Mouse (Mus musculus): ENCODE results near the gene Oasl1. TPM values are rescaled to one million over a fixed set of nuclear protein-coding genes. Genes with fewer than 3 reads are reported as not detected.

The Oasl1 gene
- polyA plus RNA-seq, 1 experiment = 2.7 TPM

- TF ChIP-seq POLR2A (IDR thresholded peaks at IDR 0.05; ENCODE audit: borderline replicate concordance, extremely low read depth, low read depth, low read length) = no peak
- no peak for TF ChIP-seq CTCF (IDR thresholded peaks at IDR 0.05; ENCODE audit: insufficient read depth, low read length)
- no peak for DNase-seq
- Histone ChIP-seq H3K4me3 (replicated peaks; ENCODE audit: extremely low read depth, low read depth, low read length) (no peak overlapping the region), H3K4me1 (ENCODE audit: control insufficient read depth, insufficient read depth, low read length) (peaks cover 3% of the 10 kb centered on the region; the same call in 1 of the 2 replicates)
These were observed 53.9 kb downstream of the Oasl1 start for GRCm38 (mm10) chr5:114976935-114977334.

GRCm38 (mm10) chr5:114978473-114978872 is 55.4 kb downstream of the Oasl1 start:
- DNase-seq = no peak
- TF ChIP-seq POLR2A (IDR thresholded peaks at IDR 0.05; ENCODE audit: borderline replicate concordance, extremely low read depth, low read depth, low read length) (no peak), CTCF (IDR thresholded peaks at IDR 0.05; ENCODE audit: insufficient read depth, low read length) (no peak)
- Histone ChIP-seq H3K4me1 (ENCODE audit: control insufficient read depth, insufficient read depth, low read length) (peaks cover 3% of the 10 kb centered on the region; the same call in 1 of the 2 replicates), H3K4me3 (replicated peaks; ENCODE audit: extremely low read depth, low read depth, low read length) (no peak overlapping the region)
- 61% methylated on average over 11 of the region's 11 CpGs for WGBS

GRCm38 (mm10) chr5:114978888-114979249 is 55.8 kb downstream of the Oasl1 start:
- H3K4me3 ChIP-seq (replicated peaks; ENCODE audit: extremely low read depth, low read depth, low read length) = no peak overlapping the region
- peaks cover 3% of the 10 kb centered on the region; the same call in 1 of the 2 replicates for H3K4me1 ChIP-seq (ENCODE audit: control insufficient read depth, insufficient read depth, low read length)
- no peak for DNase-seq
- TF ChIP-seq POLR2A (IDR thresholded peaks at IDR 0.05; ENCODE audit: borderline replicate concordance, extremely low read depth, low read depth, low read length) (no peak), CTCF (IDR thresholded peaks at IDR 0.05; ENCODE audit: insufficient read depth, low read length) (peak; percentile 34; the same call in 1 of the 2 replicates)
- 4% methylated on average over 6 of the region's 6 CpGs for WGBS

- DNase-seq = peak; percentile 75
- peak; percentile 97 for TF ChIP-seq CTCF (IDR thresholded peaks at IDR 0.05; ENCODE audit: insufficient read depth, low read length)
- 0 out of 2 replicates have a peak, but pooled peaks have one; percentile 6 for TF ChIP-seq POLR2A (IDR thresholded peaks at IDR 0.05; ENCODE audit: borderline replicate concordance, extremely low read depth, low read depth, low read length)
These were observed 56.4 kb downstream of the Oasl1 start for GRCm38 (mm10) chr5:114979250-114980121.

GRCm38 (mm10) chr5:114980122-114980748 is 57.2 kb downstream of the Oasl1 start:
- WGBS = 31% methylated on average over 16 of the region's 16 CpGs
- TF ChIP-seq CTCF (IDR thresholded peaks at IDR 0.05; ENCODE audit: insufficient read depth, low read length) (no peak), POLR2A (IDR thresholded peaks at IDR 0.05; ENCODE audit: borderline replicate concordance, extremely low read depth, low read depth, low read length) (peak; percentile 40; the same call in 1 of the 2 replicates)
- peaks cover 3% of the 10 kb centered on the region; the same call in 1 of the 2 replicates for H3K4me1 ChIP-seq (ENCODE audit: control insufficient read depth, insufficient read depth, low read length)
- peak; percentile 24 for DNase-seq
- H3K4me3 ChIP-seq (replicated peaks; ENCODE audit: extremely low read depth, low read depth, low read length) = peak overlapping the region; percentile 69

More at GRCm38 (mm10) chr5:114979250-114980121, 56.4 kb downstream of the Oasl1 start:
- 5% methylated on average over 32 of the region's 32 CpGs for WGBS
- H3K4me3 ChIP-seq (replicated peaks; ENCODE audit: extremely low read depth, low read depth, low read length) = peak overlapping the region; percentile 69
- H3K4me1 ChIP-seq (ENCODE audit: control insufficient read depth, insufficient read depth, low read length) = peaks cover 3% of the 10 kb centered on the region; the same call in 1 of the 2 replicates

GRCm38 (mm10) chr5:114982001-114982400 is 59.0 kb downstream of the Oasl1 start:
- no peak for TF ChIP-seq CTCF (IDR thresholded peaks at IDR 0.05; ENCODE audit: insufficient read depth, low read length)
- no peak for TF ChIP-seq POLR2A (IDR thresholded peaks at IDR 0.05; ENCODE audit: borderline replicate concordance, extremely low read depth, low read depth, low read length)
- Histone ChIP-seq H3K4me3 (replicated peaks; ENCODE audit: extremely low read depth, low read depth, low read length) (no peak overlapping the region), H3K4me1 (ENCODE audit: control insufficient read depth, insufficient read depth, low read length) (peaks cover 3% of the 10 kb centered on the region; the same call in 1 of the 2 replicates)
- no peak for DNase-seq
- WGBS = 68% methylated on average over 15 of the region's 15 CpGs

GRCm38 (mm10) chr5:114985074-114985473 is 62.0 kb downstream of the Oasl1 start:
- DNase-seq = no peak
- H3K4me1 ChIP-seq (ENCODE audit: control insufficient read depth, insufficient read depth, low read length) = peaks cover 2% of the 10 kb centered on the region; the same call in 1 of the 2 replicates
- TF ChIP-seq CTCF (IDR thresholded peaks at IDR 0.05; ENCODE audit: insufficient read depth, low read length) = no peak
- TF ChIP-seq POLR2A (IDR thresholded peaks at IDR 0.05; ENCODE audit: borderline replicate concordance, extremely low read depth, low read depth, low read length) = no peak

More at GRCm38 (mm10) chr5:114985074-114985473, 62.0 kb downstream of the Oasl1 start:
- H3K4me3 ChIP-seq (replicated peaks; ENCODE audit: extremely low read depth, low read depth, low read length) = no peak overlapping the region

Other genes starting within 250 kb of the Oasl1 start
- gene Gltp, start 232.3 kb upstream of the Oasl1 start, polyA plus RNA-seq (2012; rRNA removed) = 222 and 259 TPM in 2 replicates
- 12.2 and 17.3 TPM in 2 replicates for gene Tchp, start 215.5 kb upstream of the Oasl1 start, polyA plus RNA-seq (2012; rRNA removed)
- 92.1 and 104 TPM in 2 replicates for gene Ankrd13a, start 148.6 kb upstream of the Oasl1 start, polyA plus RNA-seq (2012; rRNA removed)
- 97.6 and 105 TPM in 2 replicates for gene Git2, start 147.7 kb upstream of the Oasl1 start, polyA plus RNA-seq (2012; rRNA removed)
- 16.7 and 26.0 TPM in 2 replicates for gene 1500011B03Rik, start 99.8 kb upstream of the Oasl1 start, polyA plus RNA-seq (2012; rRNA removed)
- gene 4930519G04Rik, start 69.6 kb upstream of the Oasl1 start, polyA plus RNA-seq (2012; rRNA removed) = not detected in 2 replicates
- not detected in 2 replicates for gene Gm9936, start 64.6 kb upstream of the Oasl1 start, polyA plus RNA-seq (2012; rRNA removed)
- gene Oasl2, start 26.3 kb upstream of the Oasl1 start, polyA plus RNA-seq (2012; rRNA removed) = 17.0 and 21.4 TPM in 2 replicates
- gene 2210016L21Rik, start 18.9 kb downstream of the Oasl1 start, polyA plus RNA-seq (2012; rRNA removed) = 15.9 and 16.6 TPM in 2 replicates
- gene Hnf1a, start 47.9 kb downstream of the Oasl1 start, polyA plus RNA-seq (2012; rRNA removed) = 0.08 TPM in 1 of 2 replicates, not detected in the other
- 85.1 and 107 TPM in 2 replicates for gene Sppl3, start 87.9 kb downstream of the Oasl1 start, polyA plus RNA-seq (2012; rRNA removed)
- not detected in 2 replicates for gene Gm10401, start 175.1 kb downstream of the Oasl1 start, polyA plus RNA-seq (2012; rRNA removed)
- gene Acads, start 196.1 kb downstream of the Oasl1 start, polyA plus RNA-seq (2012; rRNA removed) = 44.9 and 54.3 TPM in 2 replicates
- gene Unc119b, start 211.7 kb downstream of the Oasl1 start, polyA plus RNA-seq (2012; rRNA removed) = 50.0 and 52.8 TPM in 2 replicates
- gene Mlec, start 234.9 kb downstream of the Oasl1 start, polyA plus RNA-seq (2012; rRNA removed) = 44.1 and 53.8 TPM in 2 replicates

All from lung, adult 2 months (tissue).